Mouse (Mus musculus) megakaryocyte, embryonic 14.5 days (primary cell): ENCODE measurements around the gene Amz1. TPM values are rescaled to one million over a fixed set of nuclear protein-coding genes. Genes with fewer than 3 reads are reported as not detected.

Source experiments
- H3K27me3 ChIP-seq: replicated peaks from 2 replicates; pipeline ENCODE3; 2012; ENCODE audit warnings: inconsistent platforms
- H3K36me3 ChIP-seq: replicated peaks from 2 replicates; pipeline ENCODE3; 2012; ENCODE audit warnings: low read length, inconsistent platforms, mixed read lengths
- H3K4me1 ChIP-seq: 2 replicates; pipeline ENCODE4 v1.6.1; 2012; ENCODE audit warnings: inconsistent platforms
- H3K4me3 ChIP-seq: replicated peaks from 2 replicates; pipeline ENCODE3; 2012; ENCODE audit warnings: moderate library complexity, mild to moderate bottlenecking, inconsistent platforms
- H3K9me3 ChIP-seq: 2 replicates; pipeline ENCODE4 v1.6.1; 2012; ENCODE audit warnings: inconsistent platforms
- FLI1 ChIP-seq: IDR thresholded peaks from 2 replicates; pipeline ENCODE4 v1.6.1; 2012; ENCODE audit warnings: low read length, inconsistent platforms, mixed read lengths
- GATA1 ChIP-seq: IDR thresholded peaks from 3 replicates; pipeline ENCODE4 v1.6.1; 2012; ENCODE audit warnings: mixed read lengths, low read length, inconsistent platforms, borderline replicate concordance
- polyA plus RNA-seq: library from polyadenylated mRNA; stranded (reverse); fragments of >175 nt; gene quantifications from 2 replicates; pipeline ENCODE4 v1.2.3, GENCODE M21; 2012; ENCODE audit warnings: low replicate concordance; ENCODE audit not compliant: insufficient read depth

Gene Amz1
- polyA plus RNA-seq, 1 experiment = 4.5 TPM

- peaks cover 39% of the 10 kb centered on the region for H3K27me3 ChIP-seq
- H3K9me3 ChIP-seq = peaks cover 10% of the 10 kb centered on the region; the same call in 1 of the 2 replicates
- TF ChIP-seq GATA1 (no peak), FLI1 (no peak)
- peaks cover 17% of the 10 kb centered on the region for H3K4me1 ChIP-seq
- H3K4me3 ChIP-seq = no peak overlapping the region
- peaks cover 45% of the 10 kb centered on the region for H3K36me3 ChIP-seq
These were observed 3.2 kb upstream of the Amz1 start for GRCm38 (mm10) chr5:140720773-140721172.

GRCm38 (mm10) chr5:140722121-140722520, 1.8 kb upstream of the Amz1 start:
- Histone ChIP-seq H3K27me3 (peaks cover 49% of the 10 kb centered on the region), H3K36me3 (peaks cover 31% of the 10 kb centered on the region), H3K9me3 (peaks cover 10% of the 10 kb centered on the region; the same call in 1 of the 2 replicates), H3K4me3 (no peak overlapping the region), H3K4me1 (peaks cover 28% of the 10 kb centered on the region)
- TF ChIP-seq FLI1 = no peak
- TF ChIP-seq GATA1 = no peak

- peaks cover 51% of the 10 kb centered on the region for H3K27me3 ChIP-seq
- no peaks in the 10 kb centered on the region for H3K9me3 ChIP-seq
- H3K4me3 ChIP-seq = no peak overlapping the region
- H3K36me3 ChIP-seq = no peaks in the 10 kb centered on the region
- H3K4me1 ChIP-seq = peaks cover 43% of the 10 kb centered on the region
- TF ChIP-seq GATA1 (no peak), FLI1 (no peak)
These were observed 2.3 kb downstream of the Amz1 start for GRCm38 (mm10) chr5:140726062-140726839.

- Histone ChIP-seq H3K4me3 (peak overlapping the region; percentile 51), H3K4me1 (peaks cover 49% of the 10 kb centered on the region), H3K9me3 (no peaks in the 10 kb centered on the region), H3K36me3 (no peaks in the 10 kb centered on the region), H3K27me3 (peaks cover 48% of the 10 kb centered on the region)
- no peak for TF ChIP-seq GATA1
- TF ChIP-seq FLI1 = no peak
These were observed 3.2 kb downstream of the Amz1 start for GRCm38 (mm10) chr5:140726946-140727740.

GRCm38 (mm10) chr5:140731040-140731797, 7.3 kb downstream of the Amz1 start:
- TF ChIP-seq GATA1 = no peak
- TF ChIP-seq FLI1 = no peak
- Histone ChIP-seq H3K4me1 (peaks cover 60% of the 10 kb centered on the region), H3K36me3 (no peaks in the 10 kb centered on the region), H3K9me3 (0 out of 2 replicates have a peak, but pooled peaks cover 3% of the 10 kb centered on the region), H3K4me3 (no peak overlapping the region), H3K27me3 (peaks cover 29% of the 10 kb centered on the region)

DNA sequence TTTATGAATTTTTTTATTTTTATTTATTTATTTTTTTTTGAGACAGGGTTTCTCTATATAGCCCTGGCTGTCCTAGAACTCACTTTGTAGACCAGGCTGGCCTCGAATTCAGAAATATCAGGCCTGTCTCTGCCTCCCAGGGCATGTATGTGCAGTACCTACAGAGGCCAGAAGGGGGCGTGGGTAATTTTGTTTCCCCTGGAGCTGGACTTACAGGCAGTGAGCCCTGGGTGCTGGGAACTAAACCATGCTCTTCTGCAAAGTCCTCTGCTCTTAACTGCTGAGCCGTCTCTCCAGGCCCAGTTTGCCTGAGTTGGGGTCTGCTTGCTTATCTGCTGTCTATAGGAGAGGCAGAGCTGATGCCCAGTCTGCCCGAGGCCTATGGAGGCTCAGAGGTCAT, 8.3 kb downstream of the Amz1 start:
- no peak for TF ChIP-seq GATA1
- no peak for TF ChIP-seq FLI1

GRCm38 (mm10) chr5:140733336-140733735, 9.4 kb downstream of the Amz1 start:
- Histone ChIP-seq H3K4me3 (no peak overlapping the region), H3K27me3 (peaks cover 34% of the 10 kb centered on the region), H3K36me3 (no peaks in the 10 kb centered on the region), H3K4me1 (peaks cover 65% of the 10 kb centered on the region), H3K9me3 (0 out of 2 replicates have a peak, but pooled peaks cover 3% of the 10 kb centered on the region)
- no peak for TF ChIP-seq GATA1
- no peak for TF ChIP-seq FLI1

More for the DNA sequence above, 8.3 kb downstream of the Amz1 start:
- Histone ChIP-seq H3K4me3 (no peak overlapping the region), H3K36me3 (no peaks in the 10 kb centered on the region), H3K9me3 (0 out of 2 replicates have a peak, but pooled peaks cover 3% of the 10 kb centered on the region), H3K4me1 (peaks cover 60% of the 10 kb centered on the region), H3K27me3 (peaks cover 31% of the 10 kb centered on the region)

DNA sequence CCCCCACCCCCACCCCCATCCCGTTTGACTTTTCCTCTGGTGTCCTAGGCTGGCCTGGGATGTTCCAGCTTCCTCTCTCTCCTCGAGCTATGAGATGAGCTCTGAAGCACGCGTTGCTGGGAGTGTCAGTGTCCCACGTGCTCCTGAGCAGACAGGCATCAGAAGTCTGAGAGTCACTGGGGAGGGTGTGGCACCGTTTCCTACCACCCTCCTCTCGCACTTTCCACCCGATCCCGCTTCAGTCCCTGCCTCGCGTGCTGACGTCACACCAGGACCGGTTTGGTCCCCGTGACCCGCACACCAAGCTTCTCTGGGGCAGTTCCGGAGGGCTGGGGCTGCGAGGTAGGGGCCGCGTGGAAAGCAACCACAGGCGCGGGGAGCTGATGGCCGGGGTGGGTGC, 11.4 kb downstream of the Amz1 start:
- Histone ChIP-seq H3K9me3 (0 out of 2 replicates have a peak, but pooled peaks cover 3% of the 10 kb centered on the region), H3K4me3 (peak overlapping the region; percentile 90), H3K4me1 (peaks cover 67% of the 10 kb centered on the region), H3K36me3 (no peaks in the 10 kb centered on the region), H3K27me3 (peaks cover 41% of the 10 kb centered on the region)
- TF ChIP-seq GATA1 = no peak
- no peak for TF ChIP-seq FLI1

GRCm38 (mm10) chr5:140736166-140736565, 12.2 kb downstream of the Amz1 start:
- peaks cover 41% of the 10 kb centered on the region for H3K27me3 ChIP-seq
- peaks cover 61% of the 10 kb centered on the region for H3K4me1 ChIP-seq
- TF ChIP-seq GATA1 (no peak), FLI1 (no peak)
- no peaks in the 10 kb centered on the region for H3K36me3 ChIP-seq
- H3K9me3 ChIP-seq = 0 out of 2 replicates have a peak, but pooled peaks cover 3% of the 10 kb centered on the region
- H3K4me3 ChIP-seq = peak overlapping the region; percentile 90
